Mouse (Mus musculus) intestine, embryonic 15.5 days (tissue): Measurements from ENCODE around the gene Mrpl12. TPM values are rescaled to one million over a fixed set of nuclear protein-coding genes. Genes with fewer than 3 reads are reported as not detected.
A peak's percentile ranks its signal among the peaks of the same experiment; 100 is the strongest.

Experiments
- ATAC-seq: fragments of 200-750 bp; cut with Nextera tagmentation; 2 replicates; pipeline ENCODE4 v1.8.0; 2017; ENCODE audit warnings: moderate TSS enrichment, moderate library complexity
- H3K27ac ChIP-seq: fragments of 300-500 bp; sonication (generic); 2 replicates; pipeline ENCODE4 v1.5.1; 2015; ENCODE audit warnings: mild to moderate bottlenecking, inconsistent platforms
- H3K27me3 ChIP-seq: fragments of 300-500 bp; sonication (generic); replicated peaks from 2 replicates; pipeline ENCODE4 v1.6.1; 2015; ENCODE audit warnings: inconsistent platforms
- H3K36me3 ChIP-seq: fragments of 300-500 bp; sonication (generic); 2 replicates; pipeline ENCODE4 v1.6.1; 2015; ENCODE audit warnings: inconsistent platforms
- H3K4me1 ChIP-seq: fragments of 300-500 bp; sonication (generic); replicated peaks from 2 replicates; pipeline ENCODE4 v1.6.1; 2015; ENCODE audit warnings: inconsistent platforms
- H3K4me2 ChIP-seq: fragments of 300-500 bp; sonication (generic); replicated peaks from 2 replicates; pipeline ENCODE4 v1.6.1; 2015; ENCODE audit warnings: mild to moderate bottlenecking, inconsistent platforms
- H3K4me3 ChIP-seq: fragments of 300-500 bp; sonication (generic); replicated peaks from 2 replicates; pipeline ENCODE4 v1.5.1; 2015; ENCODE audit warnings: inconsistent platforms
- H3K9ac ChIP-seq: fragments of 300-500 bp; sonication (generic); 2 replicates; pipeline ENCODE4 v1.6.1; 2015; ENCODE audit warnings: inconsistent platforms
- H3K9me3 ChIP-seq: fragments of 300-500 bp; sonication (generic); 2 replicates; pipeline ENCODE4 v1.6.1; 2016; ENCODE audit warnings: inconsistent platforms
- WGBS: fragments of 180-500 bp; shearing (Covaris S2); methylation state at CpG from one replicate; pipeline ENCODE4 v1.1.7; 2015; 5-methylcytosine and 5-hydroxymethylcytosine counted together
- polyA plus RNA-seq: library from polyadenylated mRNA; unstranded; fragments of >200 nt; fragmentation: Nextera tagmentation; extraction: Ambion mirVana; gene quantifications from 2 replicates; pipeline ENCODE4 v1.2.1, GENCODE M21; 2015

Gene Mrpl12
- polyA plus RNA-seq, 1 experiment from 2014 or later: 222 TPM

GRCm38 (mm10) chr11:120488516-120488915 lies 4.1 kb downstream of the Mrpl12 start:
- H3K4me2 ChIP-seq: no peak overlapping the region
- peaks cover 7% of the 10 kb centered on the region; the same call in 1 of the 2 replicates for H3K36me3 ChIP-seq
- peaks cover 44% of the 10 kb centered on the region for H3K4me1 ChIP-seq
- H3K4me3 ChIP-seq: no peak overlapping the region
- no peaks in the 10 kb centered on the region for H3K27me3 ChIP-seq
- H3K9me3 ChIP-seq: no peaks in the 10 kb centered on the region
- 64% methylated on average over 4 of the region's 4 CpGs for WGBS
- H3K27ac ChIP-seq: no peak overlapping the region; the same call in 1 of the 2 replicates
- H3K9ac ChIP-seq: no peak overlapping the region
- ATAC-seq: no peak

- H3K36me3 ChIP-seq: peaks cover 7% of the 10 kb centered on the region; the same call in 1 of the 2 replicates
- H3K27me3 ChIP-seq: no peaks in the 10 kb centered on the region
- no peaks in the 10 kb centered on the region for H3K9me3 ChIP-seq
- peak; percentile 78 for ATAC-seq
- H3K4me2 ChIP-seq: no peak overlapping the region; the same call in 1 of the 2 replicates
- whole genome bisulfite sequencing: 52% methylated on average over 4 of the region's 4 CpGs
- H3K4me3 ChIP-seq: no peak overlapping the region
- 0 out of 2 replicates have a peak overlapping the region, but pooled peaks have one; percentile 6 for H3K9ac ChIP-seq
- peak overlapping the region; percentile 89 for H3K27ac ChIP-seq
- peaks cover 43% of the 10 kb centered on the region for H3K4me1 ChIP-seq
These were observed 4.8 kb downstream of the Mrpl12 start for GRCm38 (mm10) chr11:120489054-120489761.

DNA sequence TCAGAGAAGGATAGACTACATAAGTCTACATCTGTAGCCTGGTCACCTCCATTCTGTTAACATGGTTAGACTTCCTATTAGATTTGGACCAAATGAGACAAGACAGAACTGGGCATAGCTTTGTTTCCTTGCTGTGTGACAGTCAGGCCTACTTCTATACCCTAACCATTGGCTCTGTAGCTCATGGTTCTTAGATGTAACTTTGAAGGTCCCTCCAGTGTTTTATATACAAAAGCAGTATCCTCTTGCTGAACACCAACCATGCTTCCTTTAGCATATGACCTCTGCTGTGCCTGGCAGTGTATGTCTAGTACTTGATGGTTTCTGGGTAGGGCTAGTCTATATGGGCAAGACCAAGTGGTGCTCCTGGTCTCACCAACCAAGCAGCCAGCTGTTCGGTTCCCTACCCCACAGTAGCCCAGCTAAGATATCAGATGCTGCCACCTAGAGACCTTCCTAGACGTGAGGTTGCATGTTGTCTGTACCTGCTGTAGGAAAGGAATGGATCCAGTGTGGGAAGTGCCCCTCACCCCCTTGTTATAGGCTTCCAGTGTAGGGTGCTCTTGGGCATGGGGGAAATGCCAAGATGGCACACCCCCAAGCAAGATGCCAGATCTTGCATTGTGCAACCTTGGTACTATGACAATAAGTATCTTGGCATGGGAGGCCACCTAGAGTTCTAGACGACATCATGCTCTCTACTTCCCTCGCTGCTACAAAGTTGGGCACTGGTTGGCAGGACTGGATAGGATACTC lies 6.1 kb downstream of the Mrpl12 start:
- Histone ChIP-seq H3K9ac (0 out of 2 replicates have a peak overlapping the region, but pooled peaks have one; percentile 3), H3K4me1 (peaks cover 40% of the 10 kb centered on the region), H3K4me2 (0 out of 2 replicates have a peak overlapping the region, but pooled peaks have one; percentile 10), H3K4me3 (no peak overlapping the region), H3K36me3 (peaks cover 12% of the 10 kb centered on the region), H3K9me3 (no peaks in the 10 kb centered on the region), H3K27me3 (no peaks in the 10 kb centered on the region), H3K27ac (peak overlapping the region; percentile 89)
- no peak for ATAC-seq
- 40% methylated on average over 4 of the region's 4 CpGs for WGBS

GRCm38 (mm10) chr11:120491317-120492023 lies 7.1 kb downstream of the Mrpl12 start, which contains the start of gene Slc25a10:
Slc25a10 (plus strand) TSS chr11:120491840.
- Histone ChIP-seq H3K9ac (peak within 1 kb of the TSS; percentile 78), H3K9me3 (no peaks in the 10 kb centered on the region), H3K36me3 (peaks cover 20% of the 10 kb centered on the region), H3K27ac (peak within 1 kb of the TSS; percentile 89), H3K4me3 (peak within 1 kb of the TSS; percentile 90), H3K4me2 (peak within 1 kb of the TSS; percentile 92), H3K27me3 (no peaks in the 10 kb centered on the region), H3K4me1 (peaks cover 32% of the 10 kb centered on the region)
- peak; percentile 91 for ATAC-seq
- under 1% methylated on average over 35 of the region's 35 CpGs for WGBS

DNA sequence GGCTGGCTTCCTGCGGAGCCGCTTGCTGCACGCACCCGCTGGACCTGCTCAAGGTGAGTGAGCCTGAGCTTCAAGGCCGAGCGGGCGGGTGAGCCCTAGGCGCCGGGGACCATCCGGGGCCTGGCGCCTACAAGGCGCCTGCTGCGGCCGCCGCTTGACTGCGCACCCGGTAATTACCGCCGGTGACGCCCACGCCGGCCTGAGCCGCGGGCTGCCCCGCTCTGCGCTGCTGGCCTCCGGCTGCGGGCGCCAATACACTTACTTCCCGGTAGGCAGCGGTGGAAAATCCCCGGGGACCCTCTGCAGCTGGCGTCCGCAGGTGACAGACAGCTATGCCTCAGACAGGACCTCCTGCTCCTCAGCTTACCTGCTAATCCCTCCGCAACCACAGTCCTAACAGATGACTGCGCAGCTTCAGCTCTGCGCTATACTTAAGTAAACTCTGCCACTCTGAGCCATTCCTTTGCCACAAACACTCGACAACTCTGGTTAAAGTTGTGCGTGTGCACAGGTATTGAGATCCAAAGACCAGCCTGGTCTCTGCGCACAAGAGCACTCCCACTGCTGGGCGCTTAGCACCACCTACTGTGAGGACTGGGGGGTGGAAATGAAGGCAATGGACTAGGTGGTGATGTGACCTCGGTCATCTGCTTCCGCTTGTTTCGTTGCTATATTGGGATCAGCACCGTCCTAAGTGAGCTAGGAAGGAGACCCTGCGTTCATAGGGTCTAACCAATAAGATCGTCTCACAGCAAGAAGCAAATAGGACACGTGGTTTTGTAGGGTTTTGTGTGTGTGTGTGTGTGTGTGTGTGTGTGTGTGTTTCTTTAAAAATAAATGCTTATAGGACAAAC lies 7.8 kb downstream of the Mrpl12 start:
- Histone ChIP-seq H3K9me3 (no peaks in the 10 kb centered on the region), H3K27me3 (no peaks in the 10 kb centered on the region), H3K36me3 (peaks cover 25% of the 10 kb centered on the region), H3K9ac (peak overlapping the region; percentile 78), H3K4me1 (peaks cover 31% of the 10 kb centered on the region), H3K4me2 (peak overlapping the region; percentile 92), H3K4me3 (peak overlapping the region; percentile 90), H3K27ac (peak overlapping the region; percentile 89)
- under 1% methylated on average over 48 of the region's 48 CpGs for WGBS
- peak; percentile 46 for ATAC-seq

DNA sequence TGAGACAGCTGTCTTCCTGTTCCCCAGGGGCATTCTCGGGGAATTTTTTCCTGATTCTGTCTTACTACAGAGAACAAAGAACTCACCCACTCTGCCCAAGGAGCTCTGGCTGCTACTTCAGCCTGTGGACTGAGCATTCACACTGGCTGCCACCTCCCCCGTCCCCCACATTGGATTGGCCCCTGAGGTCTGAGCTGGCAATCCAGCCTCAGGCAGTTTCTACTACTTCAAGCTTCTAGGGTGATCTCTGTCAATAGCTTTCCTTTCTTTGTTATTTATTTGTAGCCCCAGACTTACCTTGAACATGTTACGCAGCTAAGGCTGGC lies 8.4 kb downstream of the Mrpl12 start:
- 26% methylated on average over 3 of the region's 3 CpGs for WGBS
- H3K36me3 ChIP-seq: peaks cover 27% of the 10 kb centered on the region
- H3K4me1 ChIP-seq: peaks cover 31% of the 10 kb centered on the region

GRCm38 (mm10) chr11:120493351-120493750 lies 8.9 kb downstream of the Mrpl12 start:
- 46% methylated on average over 3 of the region's 3 CpGs for WGBS

More for the DNA sequence above, 8.4 kb downstream of the Mrpl12 start:
- H3K4me3 ChIP-seq: peak overlapping the region; percentile 90
- H3K4me2 ChIP-seq: peak overlapping the region; percentile 92
- no peak for ATAC-seq
- H3K27me3 ChIP-seq: no peaks in the 10 kb centered on the region
- H3K9me3 ChIP-seq: no peaks in the 10 kb centered on the region
- peak overlapping the region; percentile 89 for H3K27ac ChIP-seq
- peak overlapping the region; percentile 78 for H3K9ac ChIP-seq

GRCm38 (mm10) chr11:120493911-120494310 lies 9.5 kb downstream of the Mrpl12 start:
- ATAC-seq: no peak
- Histone ChIP-seq H3K4me1 (peaks cover 31% of the 10 kb centered on the region), H3K36me3 (peaks cover 27% of the 10 kb centered on the region; the same call in 1 of the 2 replicates), H3K9ac (no peak overlapping the region), H3K27ac (no peak overlapping the region), H3K4me2 (peak overlapping the region; percentile 92), H3K4me3 (no peak overlapping the region; the same call in 1 of the 2 replicates), H3K27me3 (no peaks in the 10 kb centered on the region), H3K9me3 (no peaks in the 10 kb centered on the region)
- 87% methylated on average over 3 of the region's 3 CpGs for WGBS

More at GRCm38 (mm10) chr11:120493351-120493750, 8.9 kb downstream of the Mrpl12 start:
- H3K27me3 ChIP-seq: no peaks in the 10 kb centered on the region
- peak overlapping the region; percentile 78 for H3K9ac ChIP-seq
- H3K36me3 ChIP-seq: peaks cover 29% of the 10 kb centered on the region
- peaks cover 31% of the 10 kb centered on the region for H3K4me1 ChIP-seq
- peak overlapping the region; percentile 92 for H3K4me2 ChIP-seq
- H3K9me3 ChIP-seq: no peaks in the 10 kb centered on the region
- H3K4me3 ChIP-seq: peak overlapping the region; percentile 90
- H3K27ac ChIP-seq: peak overlapping the region; percentile 89
- ATAC-seq: no peak

DNA sequence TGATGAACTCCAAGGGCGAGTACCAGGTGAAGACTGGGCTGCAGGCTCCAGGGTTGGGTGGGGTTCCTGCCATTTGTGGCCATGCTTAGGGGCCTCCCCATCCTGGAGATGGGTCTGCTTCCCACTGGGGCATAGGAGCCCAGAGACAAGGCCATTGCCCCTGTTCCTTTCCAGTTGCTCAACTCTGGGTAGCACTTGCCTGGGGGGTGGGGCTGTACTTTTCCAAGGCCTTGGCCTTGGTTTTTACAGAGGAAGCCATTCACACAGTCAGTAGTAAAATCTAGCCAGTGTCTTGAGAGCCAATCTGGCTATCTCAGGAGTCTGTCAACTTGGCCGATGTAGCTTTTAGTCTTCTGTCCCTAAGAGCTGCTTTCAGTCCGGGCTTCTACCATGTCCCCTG lies 13.0 kb downstream of the Mrpl12 start:
- ATAC-seq: no peak
- H3K36me3 ChIP-seq: peaks cover 27% of the 10 kb centered on the region; the same call in 1 of the 2 replicates
- no peaks in the 10 kb centered on the region for H3K27me3 ChIP-seq
- H3K4me3 ChIP-seq: no peak overlapping the region
- no peak overlapping the region for H3K9ac ChIP-seq
- H3K4me2 ChIP-seq: no peak overlapping the region
- no peak overlapping the region for H3K27ac ChIP-seq
- peaks cover 27% of the 10 kb centered on the region for H3K4me1 ChIP-seq
- 94% methylated on average over 3 of the region's 3 CpGs for WGBS
- no peaks in the 10 kb centered on the region for H3K9me3 ChIP-seq

DNA sequence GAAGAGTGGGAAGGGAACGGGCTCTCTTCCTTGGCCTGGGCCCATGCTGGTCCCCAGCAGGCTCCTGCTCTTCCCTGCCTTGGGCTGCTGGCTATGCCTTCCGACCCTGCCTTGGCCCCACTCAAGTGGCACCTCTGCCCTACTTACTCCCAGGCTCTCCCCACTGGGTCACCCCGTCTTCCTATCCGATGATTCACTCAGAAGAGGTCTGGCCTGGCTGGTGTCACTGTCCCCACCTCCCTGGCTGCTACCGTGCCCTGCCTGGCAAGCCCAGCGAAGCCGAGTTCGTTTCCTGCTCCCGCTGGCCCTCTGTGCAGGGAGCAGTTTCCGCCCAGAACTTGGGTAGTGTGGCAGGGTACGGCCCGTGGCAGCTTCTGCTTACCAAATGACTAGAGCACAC lies 13.8 kb downstream of the Mrpl12 start:
- 93% methylated on average over 12 of the region's 12 CpGs for WGBS
- Histone ChIP-seq H3K36me3 (peaks cover 27% of the 10 kb centered on the region; the same call in 1 of the 2 replicates), H3K4me2 (no peak overlapping the region), H3K4me3 (no peak overlapping the region), H3K27me3 (no peaks in the 10 kb centered on the region), H3K27ac (no peak overlapping the region), H3K4me1 (peaks cover 23% of the 10 kb centered on the region), H3K9ac (no peak overlapping the region), H3K9me3 (no peaks in the 10 kb centered on the region)
- no peak for ATAC-seq

DNA sequence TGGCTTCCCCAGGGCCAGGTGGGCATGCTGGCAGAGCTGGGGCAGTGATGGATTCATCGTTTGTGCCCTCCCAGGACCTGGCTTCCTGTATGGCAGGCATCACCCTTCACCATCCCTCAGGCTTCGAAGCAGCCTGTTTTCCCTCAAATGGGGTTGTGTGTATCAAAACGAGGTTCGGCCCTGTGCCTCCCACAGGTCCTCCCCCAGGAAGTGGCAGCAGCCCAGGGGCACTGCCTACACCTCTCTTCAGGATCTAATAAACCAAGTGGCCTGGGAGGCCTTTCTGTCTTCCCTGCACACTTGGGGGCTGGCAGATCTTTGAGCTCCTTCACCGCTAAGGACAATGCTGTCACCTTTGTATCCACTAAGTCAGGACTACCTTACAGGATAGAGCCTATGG lies 14.5 kb downstream of the Mrpl12 start:
- Histone ChIP-seq H3K4me1 (peaks cover 17% of the 10 kb centered on the region), H3K36me3 (peaks cover 27% of the 10 kb centered on the region; the same call in 1 of the 2 replicates), H3K4me3 (no peak overlapping the region), H3K27ac (no peak overlapping the region), H3K4me2 (no peak overlapping the region), H3K9me3 (no peaks in the 10 kb centered on the region), H3K9ac (no peak overlapping the region), H3K27me3 (no peaks in the 10 kb centered on the region)
- no peak for ATAC-seq
- 80% methylated on average over 5 of the region's 5 CpGs for WGBS
